Mouse (Mus musculus) megakaryocyte, adult 5-6 weeks (primary cell): ENCODE measurements around the gene Ak2. TPM values are rescaled to one million over a fixed set of nuclear protein-coding genes. Genes with fewer than 3 reads are reported as not detected.
A peak's percentile ranks its signal among the peaks of the same experiment; 100 is the strongest.

Experiments
- ATAC-seq: 2 replicates; pipeline ENCODE4 v1.8.0; 2016; ENCODE audit warnings: mild to moderate bottlenecking, inconsistent platforms; ENCODE audit not compliant: poor library complexity, severe bottlenecking
- total RNA-seq, 2 experiments: library from RNA; stranded (forward) in 1 of 2; stranded (reverse) in 1 of 2; fragments of 153-499, 151-499 nt in 1 of 2; fragments of 221-1000, 200-1000 nt in 1 of 2; gene quantifications; 2 replicates each; pipeline versions ENCODE4 v1.2.3 to v1.2.4; 2015 to 2017

The Ak2 gene
- total RNA-seq (2015), result 41.2 and 48.0 TPM in 2 replicates
- 69.0 and 71.2 TPM in 2 replicates for total RNA-seq (2017)

DNA sequence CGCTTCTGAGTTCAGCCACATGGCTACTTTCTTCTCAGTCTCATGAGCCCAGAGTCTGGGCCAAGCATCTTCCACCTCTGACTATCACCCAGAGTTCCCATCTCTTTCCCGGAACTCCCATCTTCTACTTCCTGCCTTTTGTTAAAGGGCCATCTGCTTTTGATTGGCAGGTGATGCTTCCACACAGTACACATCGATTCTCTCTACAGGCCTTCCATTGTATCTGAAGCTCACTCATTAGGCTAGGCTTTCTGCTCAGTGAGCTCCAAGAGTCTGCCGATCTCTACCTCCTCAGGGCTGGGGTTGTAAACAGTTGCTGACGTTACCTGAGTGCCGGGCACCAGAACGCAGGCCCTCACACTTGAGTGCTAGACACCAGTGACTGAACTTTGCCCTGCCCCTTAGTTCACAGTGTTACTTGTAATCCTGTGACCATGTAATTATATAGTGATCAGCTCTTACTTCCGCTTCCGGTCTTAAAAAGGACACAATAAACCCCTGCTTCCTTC, at the start of gene Ak2:
Gene Ak2 (plus strand): TSS at position 459 of the 509 bp plus-strand sequence.
- ATAC-seq, result no peak

DNA sequence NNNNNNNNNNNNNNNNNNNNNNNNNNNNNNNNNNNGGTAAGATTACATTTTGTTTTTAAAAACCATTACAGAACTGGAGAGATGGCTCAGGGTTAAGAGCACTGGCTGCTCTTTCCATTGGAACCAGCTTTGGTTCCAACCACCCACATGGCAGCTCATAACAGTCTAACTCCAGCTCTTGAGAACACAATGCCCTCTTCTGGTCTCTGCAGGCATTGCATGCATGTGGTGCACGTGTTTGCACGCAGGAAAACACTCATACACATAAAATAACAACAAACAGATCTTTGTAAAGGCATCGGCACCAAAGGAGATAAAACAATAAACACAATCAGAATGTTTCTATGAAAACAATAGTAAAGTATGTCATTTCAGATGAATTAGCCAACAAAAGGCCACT, 49.4 kb upstream of the Ak2 start:
- no peak for ATAC-seq

DNA sequence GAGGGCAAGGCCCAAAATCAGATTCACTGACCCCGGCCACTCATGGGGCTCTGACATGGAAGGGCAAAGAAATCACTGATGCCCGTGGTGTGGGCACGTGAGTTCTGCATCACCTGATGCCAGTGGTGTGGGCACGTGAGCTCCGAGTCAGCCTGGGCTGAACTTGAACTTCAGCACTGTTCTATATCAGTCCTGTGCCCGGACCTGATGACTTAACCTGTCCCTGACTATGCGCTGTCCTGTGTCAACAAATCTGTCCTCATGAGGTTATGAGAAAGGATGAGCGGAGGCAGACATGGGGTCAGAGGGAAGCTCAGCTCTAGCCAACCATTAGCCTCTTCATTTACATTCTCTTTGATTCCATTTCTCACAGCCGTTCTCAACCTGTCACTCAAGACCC, 45.0 kb upstream of the Ak2 start:
- no peak for ATAC-seq

DNA sequence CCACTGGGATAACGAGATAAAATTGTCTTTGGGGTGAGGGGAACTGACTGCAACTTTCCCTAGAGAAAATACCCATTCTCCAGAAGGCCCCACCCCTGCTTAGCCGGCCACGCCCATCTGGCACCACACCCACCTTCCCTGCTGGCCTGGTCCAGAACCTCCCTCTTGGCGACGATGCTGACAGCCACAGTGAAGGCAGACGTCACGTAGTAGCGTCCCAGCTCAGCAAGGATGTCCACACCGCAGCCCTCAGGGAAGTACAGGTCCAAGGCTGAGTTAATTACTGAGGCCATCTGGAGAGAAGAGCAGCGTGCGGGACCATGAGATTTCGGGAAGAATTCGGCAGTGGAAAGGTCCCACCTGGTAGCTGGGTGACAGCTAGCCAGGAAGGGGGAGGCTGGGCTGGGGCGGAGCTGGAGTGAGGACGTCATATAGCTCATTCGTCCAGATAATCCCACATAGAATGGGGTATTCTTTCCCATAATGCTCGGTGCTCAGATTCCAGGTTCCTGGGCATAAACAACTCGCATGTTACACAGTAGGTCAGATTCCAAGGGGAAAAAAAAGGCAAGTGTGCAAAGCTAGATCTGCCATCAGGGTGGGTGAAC, 44.3 kb upstream of the Ak2 start:
- no peak for ATAC-seq

DNA sequence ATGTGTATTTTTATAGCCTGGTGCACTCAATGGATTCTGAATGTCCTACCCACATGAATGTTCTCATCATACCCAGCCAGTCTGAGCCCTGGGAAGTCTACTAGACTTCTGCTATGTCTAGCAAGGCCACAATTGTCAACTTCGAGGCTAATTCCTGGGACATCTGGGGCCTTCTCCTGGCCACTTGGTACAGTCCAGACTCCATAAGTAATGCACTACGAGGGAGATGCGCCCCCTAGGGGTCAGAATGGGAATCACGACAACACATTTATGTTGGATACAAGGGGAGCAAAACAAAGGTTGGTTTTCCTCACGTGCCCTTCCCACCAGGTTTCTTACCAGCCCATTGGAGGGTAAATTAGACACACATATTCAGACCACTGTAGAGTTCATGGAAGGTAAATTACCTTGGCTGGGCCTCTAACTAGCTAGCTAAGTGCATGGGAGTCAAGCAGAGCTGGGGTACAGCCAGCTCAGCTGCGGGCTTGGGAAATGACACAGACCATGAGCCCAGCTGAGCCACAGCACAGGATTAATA, 43.6 kb upstream of the Ak2 start:
- no peak for ATAC-seq

DNA sequence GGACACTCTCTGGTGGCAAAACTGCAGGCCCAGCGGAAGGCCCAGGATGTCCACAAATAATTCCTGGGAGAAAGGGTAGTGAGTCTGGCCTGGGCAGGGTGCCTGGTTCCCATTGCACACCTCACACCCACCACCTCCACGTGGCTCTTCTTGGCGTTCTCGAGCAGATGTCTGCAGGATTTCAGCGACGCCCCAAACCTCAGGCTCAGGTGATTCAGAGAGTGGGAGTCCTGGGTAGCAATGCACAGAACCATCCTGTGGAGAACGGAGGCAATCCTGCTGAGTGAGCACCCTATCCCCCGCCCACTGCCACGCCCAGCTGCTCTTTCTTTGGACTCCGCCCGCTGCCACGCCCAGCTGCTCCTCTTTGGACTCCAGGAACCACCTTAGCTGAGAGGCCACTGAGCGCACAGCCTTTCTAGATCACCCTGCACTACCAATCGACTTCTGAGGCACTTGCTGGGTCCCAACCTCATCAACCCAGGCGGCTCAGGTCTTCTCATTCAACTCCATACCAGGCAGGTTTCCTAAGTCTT, 42.2 kb upstream of the Ak2 start:
- no peak for ATAC-seq

DNA sequence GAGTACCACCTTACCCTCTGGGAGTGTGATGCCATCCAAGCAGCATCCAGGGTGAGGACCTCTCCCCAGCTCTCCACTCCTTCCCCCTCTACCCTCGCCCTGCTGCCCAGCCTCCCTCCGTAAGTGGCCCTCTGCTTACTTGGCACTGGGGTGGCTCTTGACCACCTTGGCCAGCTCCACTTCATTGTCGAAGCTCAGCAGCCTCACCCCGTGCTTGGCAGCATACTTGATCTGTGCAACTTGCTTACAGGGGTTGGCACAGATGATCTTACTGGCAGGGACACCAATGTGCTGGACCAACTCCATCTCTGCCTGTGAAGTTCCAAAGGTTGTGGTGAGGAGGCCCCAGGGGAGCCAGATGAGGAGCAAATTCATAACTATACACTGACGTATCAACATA, 41.3 kb upstream of the Ak2 start:
- ATAC-seq, result no peak

DNA sequence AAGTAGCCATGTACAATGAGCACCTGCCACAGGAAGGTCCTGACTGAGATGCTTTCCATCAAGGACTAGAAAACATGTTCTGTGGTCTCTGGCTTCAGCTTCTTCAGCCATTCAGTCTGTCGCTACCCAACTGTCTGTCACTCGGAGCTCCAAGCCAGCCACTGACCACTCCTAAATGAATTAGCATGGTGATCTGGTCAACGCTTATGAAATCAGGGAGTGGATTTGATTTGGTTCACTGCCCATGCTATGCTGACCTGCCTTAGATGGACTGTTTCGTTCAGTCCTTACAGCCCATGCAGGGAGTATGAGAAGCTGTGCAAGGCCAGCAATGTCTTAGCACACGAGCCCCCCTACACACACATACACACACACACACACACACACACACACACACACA, 37.9 kb upstream of the Ak2 start:
- no peak for ATAC-seq

DNA sequence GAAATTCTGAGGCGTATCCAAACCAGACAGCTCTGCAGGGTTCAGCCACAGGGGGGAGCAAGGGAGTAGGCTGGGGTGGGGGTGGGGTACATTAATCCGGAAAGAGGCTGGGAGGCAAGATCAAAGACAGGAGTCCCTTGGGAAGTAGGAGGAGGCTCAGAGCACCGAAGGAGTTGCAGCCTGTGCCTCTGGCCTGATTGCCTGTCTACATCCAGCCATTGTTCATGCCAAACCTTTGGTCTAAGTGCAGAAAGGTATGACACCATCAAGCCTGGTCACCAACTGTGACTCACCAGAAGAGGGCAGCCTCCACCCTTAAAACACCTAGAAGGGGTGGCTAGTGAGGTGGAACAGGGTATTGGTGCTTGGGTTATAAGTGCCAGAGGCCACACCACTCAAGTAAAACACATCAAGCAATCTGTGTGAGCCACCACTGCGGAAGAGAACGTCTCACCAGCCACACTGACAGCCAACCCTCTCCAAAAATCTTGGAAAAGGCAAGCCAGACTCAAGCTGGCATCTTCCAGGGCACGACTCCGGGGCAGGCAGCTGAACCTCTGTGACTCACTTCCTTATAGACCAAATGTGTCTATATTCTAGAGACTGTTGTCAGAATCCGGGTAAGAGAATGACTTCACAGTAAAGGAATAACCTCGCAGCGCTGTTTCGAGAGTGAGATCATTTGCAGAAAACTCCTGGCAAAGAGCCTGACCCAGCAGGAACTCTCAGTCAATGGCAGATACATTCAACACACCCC, 34.4 kb upstream of the Ak2 start:
- peak; percentile 84 for ATAC-seq

DNA sequence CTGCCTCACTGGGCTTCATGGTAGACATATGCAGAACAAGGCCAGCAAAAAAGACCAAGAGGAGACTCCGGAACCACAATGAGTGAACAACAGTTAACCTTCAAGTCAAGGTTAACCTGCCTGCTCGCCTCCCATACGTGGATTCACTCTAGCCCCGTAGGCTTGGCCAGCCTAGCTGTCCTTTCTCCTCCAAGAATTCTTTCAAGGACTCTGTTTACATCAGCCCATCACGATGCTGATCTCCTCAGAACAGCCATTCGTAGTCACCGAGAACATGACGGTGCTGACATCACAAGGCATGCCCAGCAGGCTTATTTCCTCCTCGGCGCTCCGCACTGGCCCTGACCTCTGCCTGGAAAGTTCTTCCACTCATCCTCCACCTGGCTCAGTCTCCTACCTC, 33.6 kb upstream of the Ak2 start:
- ATAC-seq, result no peak

DNA sequence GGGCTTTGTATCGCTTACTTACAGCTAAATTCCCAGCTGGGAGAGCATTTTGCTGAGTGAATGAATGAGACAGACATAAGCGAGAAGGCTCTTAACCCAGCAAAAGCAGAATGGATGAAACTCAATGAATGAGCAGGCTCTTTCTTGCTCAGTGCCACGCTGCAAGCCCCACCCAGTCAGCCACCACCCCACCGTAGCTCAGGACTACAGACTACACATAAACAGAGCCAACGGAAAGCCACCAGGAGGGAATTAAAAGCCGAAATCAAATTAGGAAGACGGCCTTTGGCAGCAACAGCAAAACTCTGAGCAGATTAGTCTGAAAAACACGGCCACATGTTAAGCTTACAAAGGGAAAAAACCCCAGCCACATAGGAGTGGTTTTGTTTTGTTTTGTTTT, 32.9 kb upstream of the Ak2 start:
- no peak for ATAC-seq

DNA sequence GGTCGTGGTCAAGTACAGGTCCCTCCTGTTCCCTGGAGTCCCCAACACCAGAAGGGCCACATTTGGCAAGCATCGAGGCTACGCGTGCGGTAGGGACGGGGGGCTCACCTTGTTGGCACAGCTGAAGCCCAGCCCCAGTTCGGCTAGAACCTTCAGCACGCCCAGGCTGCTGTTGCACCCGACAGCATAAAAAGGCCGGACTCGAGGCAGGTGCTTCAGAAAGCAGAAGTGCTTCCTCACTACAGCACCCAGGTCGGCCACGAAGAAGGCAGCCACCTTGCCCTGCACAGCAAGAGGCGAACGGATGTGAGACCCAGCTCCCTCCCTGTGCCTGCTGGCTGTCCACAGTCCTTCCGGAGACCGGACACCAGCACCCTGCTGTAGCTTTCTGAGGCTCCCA, 32.1 kb upstream of the Ak2 start:
- ATAC-seq, result no peak

DNA sequence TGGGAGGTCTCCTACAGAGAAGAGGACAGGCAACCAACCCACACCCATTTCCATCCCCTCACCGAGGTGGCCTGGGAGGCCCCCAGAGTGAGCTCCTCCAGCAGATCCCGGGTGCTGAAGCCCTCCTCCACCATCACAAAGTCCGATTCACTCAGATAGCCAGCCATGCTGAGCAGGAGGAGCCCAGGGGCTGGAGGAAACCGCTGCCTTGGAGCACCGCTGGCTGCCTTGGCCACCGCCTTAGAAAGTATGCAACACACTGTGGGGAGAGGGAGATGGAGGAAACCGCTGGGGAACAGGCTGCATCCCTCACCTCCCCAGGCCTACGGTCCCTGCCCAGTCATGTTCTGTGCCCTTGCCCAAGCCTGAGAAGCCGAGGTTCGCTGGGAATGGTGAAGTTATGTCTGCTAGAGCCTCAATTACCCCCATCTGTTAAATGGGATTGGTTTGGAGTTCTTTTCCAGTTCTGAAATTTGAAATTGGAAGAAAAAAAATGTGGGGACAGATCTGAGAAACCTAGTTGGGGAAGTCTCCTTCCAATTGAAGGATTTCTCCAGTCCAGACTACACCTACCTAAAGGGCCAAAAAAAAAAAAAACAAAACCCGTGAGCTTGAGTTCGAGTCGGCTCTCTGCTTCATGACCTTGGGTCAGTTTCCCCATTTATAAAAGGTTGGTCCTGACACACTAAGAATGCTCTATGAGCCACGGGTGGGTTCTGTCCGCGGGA, 30.3 kb upstream of the Ak2 start:
- no peak for ATAC-seq

DNA sequence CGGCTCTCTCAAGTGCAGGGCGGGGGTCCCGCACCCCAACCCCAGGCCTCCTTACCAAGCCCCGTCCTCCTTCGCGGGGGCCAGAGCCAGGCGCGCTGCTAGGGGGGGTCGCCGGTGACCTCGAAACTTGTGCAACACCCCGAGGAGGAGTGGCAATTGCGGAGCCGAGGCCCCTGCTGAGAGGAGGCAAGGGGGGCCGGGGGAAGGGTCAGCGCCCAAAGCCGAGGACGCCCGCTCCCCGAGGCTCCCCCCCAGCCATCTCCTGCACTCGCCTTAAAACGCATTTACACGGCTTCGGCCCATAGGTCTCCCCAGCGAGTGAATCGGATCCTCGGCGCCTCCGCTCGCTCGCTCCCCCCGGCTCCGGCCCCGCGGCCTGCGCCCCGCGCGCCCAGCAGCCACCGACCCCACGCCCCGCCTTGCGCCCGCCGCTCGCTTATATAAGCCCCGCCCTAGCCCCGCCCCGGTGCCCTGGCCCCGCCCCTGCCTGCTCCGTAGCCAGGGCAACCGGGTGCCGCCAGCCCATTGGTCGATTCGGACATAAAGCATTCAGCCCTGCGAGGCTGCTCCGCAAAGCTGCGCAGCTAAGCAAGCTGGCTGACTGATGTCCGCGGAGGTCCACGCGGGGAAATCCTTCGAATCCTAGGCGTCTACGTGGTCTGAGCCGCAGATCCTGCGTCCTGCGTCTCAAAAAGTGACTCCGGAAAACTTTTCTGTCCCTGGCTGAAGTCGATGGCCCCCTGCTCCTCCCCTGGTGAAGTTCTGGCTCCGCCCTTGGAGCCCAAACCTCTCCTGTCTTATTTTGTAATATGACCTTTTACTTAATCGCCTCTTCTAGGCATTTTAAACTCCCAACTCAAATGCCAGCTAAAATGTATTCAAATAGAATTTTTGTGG, 29.5 kb upstream of the Ak2 start, which contains the start of gene Azin2:
Gene Azin2 (minus strand): TSS at position 414 of the 897 bp plus-strand sequence.
- ATAC-seq, result peak; percentile 97

DNA sequence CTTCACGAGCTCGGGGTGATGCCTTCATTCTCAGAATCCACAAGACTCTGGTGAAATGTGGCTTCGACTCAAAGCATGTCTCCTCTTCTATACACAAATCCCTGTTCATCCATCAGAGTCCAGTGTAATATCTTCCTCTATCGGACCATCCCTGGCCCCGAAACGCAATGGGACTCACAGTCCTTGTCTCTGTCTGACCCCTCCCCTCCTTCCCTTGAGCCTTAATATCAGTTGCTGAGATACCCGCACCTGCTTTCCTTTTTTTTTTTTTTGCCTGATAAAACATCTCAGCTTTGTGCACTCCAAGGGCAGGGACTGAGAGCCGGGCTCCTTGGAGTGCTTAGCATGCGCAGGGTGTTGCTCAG, 28.9 kb upstream of the Ak2 start:
- ATAC-seq, result no peak

DNA sequence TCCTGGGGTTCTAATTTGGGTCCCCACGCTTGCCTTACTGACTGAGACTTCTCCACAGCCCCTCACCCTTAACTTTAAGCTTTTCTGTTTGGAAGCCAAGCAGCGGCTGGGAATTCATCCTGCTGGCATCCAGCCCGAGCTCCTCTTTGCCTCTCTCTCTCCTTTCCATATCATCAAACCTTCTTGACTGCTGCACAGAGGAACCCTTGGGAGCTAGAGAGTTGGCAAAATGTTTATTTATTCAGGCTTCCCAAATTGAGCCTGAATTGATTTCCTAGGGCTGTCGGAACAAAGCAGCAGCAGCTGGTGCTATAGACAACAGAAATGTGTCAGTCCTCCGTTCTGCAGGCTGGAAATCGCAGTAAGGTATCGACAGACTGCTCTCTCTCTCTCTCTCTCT, 25.0 kb upstream of the Ak2 start:
- ATAC-seq, result no peak

DNA sequence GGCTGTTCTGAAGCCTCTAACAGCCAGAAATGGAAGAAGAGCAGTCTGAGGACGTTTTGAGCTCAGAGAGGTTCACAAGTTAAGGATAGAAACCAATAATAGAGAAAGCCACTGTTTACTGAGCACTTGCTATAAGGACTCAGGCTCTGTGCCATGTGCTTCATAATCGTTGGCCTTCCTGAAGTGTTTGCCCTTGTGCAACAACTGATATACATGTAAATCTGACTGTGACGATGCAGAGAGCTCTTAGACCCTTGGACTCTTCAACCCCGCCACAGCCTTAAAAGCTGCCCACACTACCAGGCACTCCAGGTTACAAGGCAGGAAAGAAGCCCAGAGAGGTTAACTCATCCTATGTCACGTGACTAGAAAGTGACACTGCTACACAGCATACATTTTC, 22.7 kb upstream of the Ak2 start:
- ATAC-seq, result no peak

DNA sequence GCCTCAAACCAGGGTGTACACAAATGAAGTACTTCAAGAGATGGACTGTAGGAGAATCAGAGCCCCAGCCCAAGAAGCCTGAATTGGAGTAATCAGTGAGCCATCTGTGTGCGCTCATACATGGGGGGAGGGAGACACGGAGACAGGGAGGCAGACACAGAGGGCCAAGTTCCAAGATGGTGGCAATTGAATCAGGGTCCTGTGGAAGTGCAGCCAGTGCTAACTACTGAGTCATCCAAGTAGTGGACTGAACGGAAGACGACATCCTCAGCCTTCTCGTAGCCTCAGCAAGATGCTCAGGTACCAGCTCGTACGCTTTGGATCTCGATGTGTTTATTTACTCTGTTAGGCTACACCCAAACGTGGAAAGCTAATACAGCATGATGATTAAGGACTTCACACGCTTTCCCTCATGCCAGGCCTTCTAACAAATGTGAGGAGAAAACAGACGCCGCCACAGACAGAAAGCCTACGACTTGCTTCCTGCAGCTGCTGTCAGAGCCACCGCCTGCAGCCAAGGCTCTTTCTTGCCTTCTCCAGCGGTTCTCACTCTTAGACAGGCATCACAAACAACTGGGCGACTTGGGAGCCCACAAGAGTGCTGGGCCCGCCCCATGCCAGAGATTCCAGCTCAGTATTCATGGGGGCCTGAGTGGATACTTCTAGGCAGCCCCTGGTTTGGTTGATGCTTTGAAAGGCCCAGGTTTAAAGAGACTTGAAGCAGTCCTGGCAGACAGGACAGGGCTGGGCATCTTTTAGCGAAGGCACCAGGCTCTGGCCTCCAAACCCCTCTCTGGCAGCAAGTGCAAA, 21.9 kb upstream of the Ak2 start:
- no peak for ATAC-seq

DNA sequence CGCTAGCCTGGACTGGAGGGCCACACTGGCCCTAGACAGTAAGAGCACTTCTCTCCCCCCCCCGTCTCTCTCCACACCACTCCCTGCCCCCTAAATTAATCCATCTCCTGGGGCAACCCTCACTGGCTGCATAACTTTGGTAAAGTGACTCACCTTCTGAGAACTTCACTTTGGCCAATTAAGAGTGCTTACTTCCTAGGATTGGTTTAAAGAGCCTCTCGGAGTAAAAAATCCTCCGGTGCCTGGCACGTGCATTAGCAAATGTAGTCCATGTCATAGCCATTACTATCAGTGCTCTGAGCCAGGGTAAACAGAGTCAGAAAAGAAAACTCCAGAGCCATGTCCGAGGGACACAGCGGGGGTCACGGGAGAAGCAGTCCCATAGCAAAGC, 21.3 kb upstream of the Ak2 start:
- ATAC-seq, result no peak
